Mouse (Mus musculus) liver, embryonic 11.5 days (tissue): ENCODE results near the gene Adcyap1r1. TPM values are rescaled to one million over a fixed set of nuclear protein-coding genes. Genes with fewer than 3 reads are reported as not detected.

Source experiments
- ATAC-seq: fragments of 200-750 bp; cut with Nextera tagmentation; replicated peaks from 2 replicates; pipeline ENCODE4 v1.8.0; 2017; ENCODE audit warnings: moderate number of reproducible peaks, mild to moderate bottlenecking, moderate TSS enrichment, moderate library complexity; ENCODE audit not compliant: low FRiP score
- DNase-seq: peaks from one replicate; pipeline ENCODE4 v3.0.0-alpha.2; 2017; ENCODE audit warnings: low spot score
- H3K27ac ChIP-seq: fragments of 300-500 bp; sonication (generic); 2 replicates; pipeline ENCODE4 v1.5.1; 2014; ENCODE audit warnings: mild to moderate bottlenecking, low read depth, low read length, control low read depth
- H3K27me3 ChIP-seq: fragments of 300-500 bp; sonication (generic); replicated peaks from 2 replicates; pipeline ENCODE4 v1.6.1; 2014; ENCODE audit warnings: low read length, mixed read lengths; ENCODE audit not compliant: control insufficient read depth, insufficient read depth
- H3K36me3 ChIP-seq: fragments of 300-500 bp; sonication (generic); 2 replicates; pipeline ENCODE4 v1.6.1; 2014; ENCODE audit warnings: mild to moderate bottlenecking, low read length, moderate library complexity, mixed read lengths; ENCODE audit not compliant: control insufficient read depth, insufficient read depth
- H3K4me1 ChIP-seq: fragments of 300-500 bp; sonication (generic); replicated peaks from 2 replicates; pipeline ENCODE4 v1.6.1; 2014; ENCODE audit warnings: low read length, mixed read lengths; ENCODE audit not compliant: control insufficient read depth, insufficient read depth
- H3K4me2 ChIP-seq: fragments of 300-500 bp; sonication (generic); 2 replicates; pipeline ENCODE4 v1.6.1; 2014; ENCODE audit warnings: mild to moderate bottlenecking, control low read depth, moderate library complexity
- H3K4me3 ChIP-seq: fragments of 300-500 bp; sonication (generic); 2 replicates; pipeline ENCODE4 v1.5.1; 2014; ENCODE audit warnings: low read depth, low read length, control low read depth
- H3K9ac ChIP-seq: fragments of 300-500 bp; sonication (generic); 2 replicates; pipeline ENCODE4 v1.6.1; 2014; ENCODE audit warnings: low read depth, low read length, control low read depth
- H3K9me3 ChIP-seq: fragments of 300-500 bp; sonication (generic); 2 replicates; pipeline ENCODE4 v1.6.1; 2016; ENCODE audit warnings: low read length, inconsistent platforms, mixed read lengths; ENCODE audit not compliant: control insufficient read depth
- WGBS: fragments of 180-500 bp; shearing (Covaris S2); extraction: QIAGEN DNeasy Blood & Tissue Kit; methylation state at CpG from one replicate; pipeline ENCODE4 v1.1.7; 2014; 5-methylcytosine and 5-hydroxymethylcytosine counted together
- polyA plus RNA-seq: library from polyadenylated mRNA; unstranded; fragments of >200 nt; fragmentation: Nextera tagmentation; extraction: Ambion mirVana; gene quantifications from 2 replicates; pipeline ENCODE4 v1.2.1, GENCODE M21; 2014

The Adcyap1r1 gene
- polyA plus RNA-seq, 1 experiment from 2014 or later = 0.33 TPM

- H3K9ac ChIP-seq = no peak overlapping the region
- H3K27ac ChIP-seq = no peak overlapping the region
- 46% methylated on average over 11 of the region's 11 CpGs for WGBS
- no peak overlapping the region for H3K4me2 ChIP-seq
- DNase-seq (no peak), ATAC-seq (no peak)
- H3K4me1 ChIP-seq = no peaks in the 10 kb centered on the region
- no peaks in the 10 kb centered on the region for H3K9me3 ChIP-seq
- H3K36me3 ChIP-seq = no peaks in the 10 kb centered on the region
- no peaks in the 10 kb centered on the region for H3K27me3 ChIP-seq
- no peak overlapping the region for H3K4me3 ChIP-seq
Observed at GRCm38 (mm10) chr6:55520237-55521095, 68.7 kb downstream of the Adcyap1r1 start.

- ATAC-seq (no peak), DNase-seq (no peak)
- no peaks in the 10 kb centered on the region for H3K4me1 ChIP-seq
- H3K36me3 ChIP-seq = no peaks in the 10 kb centered on the region
- no peak overlapping the region for H3K4me3 ChIP-seq
- no peak overlapping the region for H3K9ac ChIP-seq
- no peaks in the 10 kb centered on the region for H3K9me3 ChIP-seq
- no peak overlapping the region for H3K4me2 ChIP-seq
- no peaks in the 10 kb centered on the region for H3K27me3 ChIP-seq
- 28% methylated on average over 2 of the region's 2 CpGs for WGBS
- no peak overlapping the region for H3K27ac ChIP-seq
Observed at GRCm38 (mm10) chr6:55536469-55536868, 84.7 kb downstream of the Adcyap1r1 start.

GRCm38 (mm10) chr6:55539196-55539595 is 87.4 kb downstream of the Adcyap1r1 start:
- DNase-seq (no peak), ATAC-seq (no peak)
- Histone ChIP-seq H3K4me3 (no peak overlapping the region), H3K9me3 (no peaks in the 10 kb centered on the region), H3K9ac (no peak overlapping the region), H3K4me1 (no peaks in the 10 kb centered on the region), H3K4me2 (no peak overlapping the region), H3K27ac (no peak overlapping the region), H3K36me3 (no peaks in the 10 kb centered on the region), H3K27me3 (no peaks in the 10 kb centered on the region)
- WGBS = 62% methylated on average over 10 of the region's 10 CpGs

- ATAC-seq (no peak), DNase-seq (no peak)
- 55% methylated on average over 3 of the region's 3 CpGs for WGBS
- Histone ChIP-seq H3K9me3 (no peaks in the 10 kb centered on the region), H3K4me1 (no peaks in the 10 kb centered on the region), H3K27me3 (no peaks in the 10 kb centered on the region), H3K36me3 (no peaks in the 10 kb centered on the region), H3K4me3 (no peak overlapping the region), H3K9ac (no peak overlapping the region), H3K27ac (no peak overlapping the region), H3K4me2 (no peak overlapping the region)
Observed at GRCm38 (mm10) chr6:55542359-55542758, 90.6 kb downstream of the Adcyap1r1 start.

DNA sequence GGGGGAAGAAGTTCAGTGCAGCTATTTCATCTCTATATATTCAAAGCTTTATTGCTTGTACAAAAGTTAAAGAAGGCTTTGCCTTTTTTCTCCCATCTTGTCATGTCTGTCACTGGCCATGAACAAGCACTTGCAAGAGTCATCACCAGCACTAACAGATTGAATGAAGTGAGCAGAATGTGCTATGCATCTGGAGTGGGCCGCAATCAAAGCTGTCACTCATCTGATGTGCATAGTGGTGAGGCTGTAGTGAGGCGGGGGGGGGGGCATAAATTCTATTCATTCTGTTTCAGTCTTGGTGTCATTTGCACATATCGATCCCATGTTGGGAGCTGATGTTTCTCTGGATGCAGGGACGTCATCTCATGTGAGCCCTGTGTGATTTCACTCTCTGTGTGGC is 91.6 kb downstream of the Adcyap1r1 start:
- Histone ChIP-seq H3K36me3 (no peaks in the 10 kb centered on the region), H3K27ac (no peak overlapping the region), H3K4me2 (no peak overlapping the region), H3K9ac (no peak overlapping the region), H3K4me1 (no peaks in the 10 kb centered on the region), H3K4me3 (no peak overlapping the region), H3K9me3 (no peaks in the 10 kb centered on the region), H3K27me3 (no peaks in the 10 kb centered on the region)
- ATAC-seq (no peak), DNase-seq (no peak)
- WGBS = 82% methylated on average over 4 of the region's 4 CpGs

DNA sequence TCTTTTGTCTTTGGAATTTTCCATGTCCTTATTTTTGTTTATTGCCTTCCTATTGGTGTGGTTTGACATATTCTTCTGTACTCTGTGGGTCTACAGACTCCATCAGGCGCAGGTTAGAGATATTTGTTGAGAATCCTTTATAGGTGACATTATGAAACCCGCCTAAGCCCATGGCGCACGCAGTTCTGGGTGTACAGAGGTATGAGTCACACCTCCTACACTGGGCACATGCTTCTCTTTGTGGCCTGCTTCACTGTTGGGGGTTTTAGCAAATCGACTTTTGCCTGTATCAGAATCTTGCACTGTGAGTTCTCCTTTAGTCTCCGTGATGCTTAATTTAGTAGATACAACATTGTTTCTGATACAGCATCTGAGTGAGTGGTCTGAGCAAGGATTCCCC is 97.4 kb downstream of the Adcyap1r1 start:
- Histone ChIP-seq H3K4me2 (no peak overlapping the region), H3K9me3 (no peaks in the 10 kb centered on the region), H3K27ac (no peak overlapping the region), H3K9ac (no peak overlapping the region), H3K4me3 (no peak overlapping the region), H3K4me1 (no peaks in the 10 kb centered on the region), H3K27me3 (no peaks in the 10 kb centered on the region), H3K36me3 (no peaks in the 10 kb centered on the region)
- DNase-seq (no peak), ATAC-seq (no peak)
- WGBS = 88% methylated on average over 6 of the region's 6 CpGs

- 41% methylated on average over 13 of the region's 13 CpGs for WGBS
- DNase-seq = no peak
Observed at GRCm38 (mm10) chr6:55550926-55551325, 99.1 kb downstream of the Adcyap1r1 start.

More at GRCm38 (mm10) chr6:55550926-55551325, 99.1 kb downstream of the Adcyap1r1 start:
- Histone ChIP-seq H3K4me2 (no peak overlapping the region), H3K36me3 (no peaks in the 10 kb centered on the region), H3K9ac (no peak overlapping the region), H3K9me3 (no peaks in the 10 kb centered on the region), H3K4me1 (no peaks in the 10 kb centered on the region), H3K4me3 (no peak overlapping the region), H3K27me3 (no peaks in the 10 kb centered on the region), H3K27ac (no peak overlapping the region)
- ATAC-seq = no peak
